Mouse (Mus musculus) embryonic facial prominence, embryonic 15.5 days (tissue): Measurements from ENCODE around the gene Pidd1. TPM values are rescaled to one million over a fixed set of nuclear protein-coding genes. Genes with fewer than 3 reads are reported as not detected.
"Not testable (repeated sequence)": the region's sequence is repeated elsewhere in the genome, so short reads cannot be mapped to it uniquely, and the experiment has no call there.

Experiments used
- ATAC-seq: fragments of 200-750 bp; cut with Nextera tagmentation; 2 replicates; pipeline ENCODE4 v1.8.0; 2017; ENCODE audit warnings: low read depth, moderate TSS enrichment; ENCODE audit not compliant: insufficient number of reproducible peaks, low FRiP score, low TSS enrichment
- H3K27ac ChIP-seq: fragments of 300-500 bp; sonication (generic); replicated peaks from 2 replicates; pipeline ENCODE4 v1.5.1; 2015; ENCODE audit warnings: mild to moderate bottlenecking, inconsistent platforms
- H3K27me3 ChIP-seq: fragments of 300-500 bp; sonication (generic); 2 replicates; pipeline ENCODE4 v1.6.1; 2015; ENCODE audit warnings: inconsistent platforms
- H3K36me3 ChIP-seq: fragments of 300-500 bp; sonication (generic); 2 replicates; pipeline ENCODE4 v1.6.1; 2015; ENCODE audit warnings: mild to moderate bottlenecking, inconsistent platforms
- H3K4me1 ChIP-seq: fragments of 300-500 bp; sonication (generic); 2 replicates; pipeline ENCODE4 v1.6.1; 2015; ENCODE audit warnings: inconsistent platforms
- H3K4me2 ChIP-seq: fragments of 300-500 bp; sonication (generic); replicated peaks from 2 replicates; pipeline ENCODE4 v1.6.1; 2015; ENCODE audit warnings: mild to moderate bottlenecking, inconsistent platforms
- H3K4me3 ChIP-seq: fragments of 300-500 bp; sonication (generic); replicated peaks from 2 replicates; pipeline ENCODE4 v1.5.1; 2015; ENCODE audit warnings: mild to moderate bottlenecking, inconsistent platforms
- H3K9ac ChIP-seq: fragments of 300-500 bp; sonication (generic); 2 replicates; pipeline ENCODE4 v1.6.1; 2015; ENCODE audit warnings: inconsistent platforms
- H3K9me3 ChIP-seq: fragments of 300-500 bp; sonication (generic); replicated peaks from 2 replicates; pipeline ENCODE4 v1.6.1; 2016; ENCODE audit warnings: inconsistent platforms
- WGBS: fragments of 180-500 bp; shearing (Covaris S2); methylation state at CpG from one replicate; pipeline ENCODE4 v1.1.7; 2015; 5-methylcytosine and 5-hydroxymethylcytosine counted together
- polyA plus RNA-seq: library from polyadenylated mRNA; unstranded; fragments of >200 nt; fragmentation: Nextera tagmentation; extraction: Ambion mirVana; gene quantifications from 2 replicates; pipeline ENCODE4 v1.2.1, GENCODE M21; 2015

Gene Pidd1
- polyA plus RNA-seq, 1 experiment from 2014 or later, result 14.7 TPM

DNA sequence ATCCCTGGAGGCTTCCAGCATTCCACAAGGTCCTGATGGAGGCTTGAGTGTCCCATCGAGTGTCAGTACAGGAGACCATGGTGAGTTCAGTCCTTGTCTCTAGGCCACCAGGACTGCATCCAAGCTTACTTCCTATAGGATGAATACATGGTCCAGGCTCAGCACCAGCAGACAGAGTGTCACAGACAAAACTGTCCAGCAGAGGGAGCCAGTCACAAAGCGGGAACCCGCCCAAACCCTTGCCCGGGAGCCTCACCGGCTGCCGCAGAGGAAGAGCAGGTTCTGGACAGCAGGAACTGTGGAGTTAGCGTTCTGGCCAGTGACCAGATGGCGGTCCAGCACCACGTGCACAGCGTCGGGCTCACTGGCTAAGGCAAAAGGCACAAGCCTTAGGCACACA, 35.0 kb downstream of the Pidd1 start:
- H3K36me3 ChIP-seq, result peaks cover 38% of the 10 kb centered on the region
- ATAC-seq, result peak; percentile 75; the same call in 1 of the 2 replicates
- WGBS, result 16% methylated on average over 11 of the region's 11 CpGs
- no peak overlapping the region for H3K27ac ChIP-seq
- H3K4me3 ChIP-seq, result no peak overlapping the region
- H3K4me1 ChIP-seq, result peaks cover 10% of the 10 kb centered on the region
- no peaks in the 10 kb centered on the region for H3K9me3 ChIP-seq
- H3K4me2 ChIP-seq, result no peak overlapping the region
- no peak overlapping the region for H3K9ac ChIP-seq
- no peaks in the 10 kb centered on the region for H3K27me3 ChIP-seq

DNA sequence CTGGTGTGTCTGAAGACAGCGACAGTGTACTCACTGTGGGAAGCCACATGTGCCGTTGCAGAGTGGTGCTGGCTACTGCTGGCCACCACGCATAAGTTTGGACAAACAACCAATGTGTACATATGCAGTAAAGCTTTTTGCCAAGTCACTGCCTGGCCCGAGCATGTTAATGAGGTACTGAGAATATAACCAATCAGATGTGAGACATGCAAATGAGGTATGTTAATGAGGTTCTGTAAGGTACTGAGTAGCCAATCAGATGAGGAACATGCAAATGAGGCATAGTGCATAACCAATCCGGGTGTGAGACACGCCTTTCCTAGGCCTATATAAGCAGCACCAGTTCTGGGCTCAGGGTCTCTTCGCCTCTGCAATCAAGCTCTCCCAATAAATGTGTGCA, 36.2 kb downstream of the Pidd1 start:
- not testable (repeated sequence) for H3K9me3 ChIP-seq, ATAC-seq, H3K4me1 ChIP-seq, H3K4me3 ChIP-seq, H3K27me3 ChIP-seq, H3K27ac ChIP-seq, H3K9ac ChIP-seq, H3K4me2 ChIP-seq
- H3K36me3 ChIP-seq, result peaks cover 45% of the 10 kb centered on the region
- WGBS, result 99% methylated on average over 7 of the region's 7 CpGs

DNA sequence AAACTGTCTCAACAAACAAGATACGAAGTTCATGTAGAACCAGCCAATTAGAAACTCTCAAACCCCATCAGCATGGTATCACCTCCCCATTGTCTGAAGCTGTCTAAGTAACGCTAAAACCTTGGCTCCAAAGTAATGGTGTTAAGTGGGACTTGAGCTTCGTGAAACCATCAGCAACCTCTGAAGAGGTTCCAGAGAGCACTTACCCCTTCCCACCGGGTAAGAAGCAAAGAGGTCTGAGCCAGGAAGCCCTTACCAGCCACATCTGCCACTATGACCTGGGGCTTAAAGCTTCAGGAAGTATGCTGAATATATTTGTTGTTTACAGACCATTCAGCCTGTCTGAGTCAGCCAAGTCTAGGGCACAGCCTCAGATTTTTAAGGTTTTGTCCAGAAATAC, 38.4 kb downstream of the Pidd1 start:
- Histone ChIP-seq H3K27me3 (no peaks in the 10 kb centered on the region), H3K4me2 (no peak overlapping the region), H3K4me1 (no peaks in the 10 kb centered on the region), H3K4me3 (no peak overlapping the region), H3K9me3 (no peaks in the 10 kb centered on the region), H3K27ac (no peak overlapping the region), H3K9ac (no peak overlapping the region), H3K36me3 (peaks cover 55% of the 10 kb centered on the region)
- WGBS, result 81% methylated on average over 4 of the region's 4 CpGs
- ATAC-seq, result no peak

DNA sequence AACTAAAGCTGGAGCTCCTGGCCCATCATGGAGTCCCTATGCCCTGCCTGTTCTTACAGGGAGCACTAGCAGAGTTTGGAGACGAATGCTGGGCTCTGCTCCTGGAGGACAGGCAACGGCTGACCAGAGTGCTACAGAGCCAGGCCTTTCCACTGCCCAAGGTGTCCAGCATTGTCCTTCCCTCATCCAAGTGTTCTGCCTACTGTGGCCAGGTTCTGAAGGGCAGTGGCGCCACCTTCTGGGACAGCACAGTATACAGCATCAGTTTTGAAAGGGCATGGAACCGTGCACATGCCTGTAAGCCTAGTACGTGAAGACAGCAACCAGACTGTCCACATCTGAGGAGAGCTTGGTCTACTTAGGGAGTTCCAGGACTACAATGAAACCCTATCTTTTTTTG, 40.5 kb downstream of the Pidd1 start:
- Histone ChIP-seq H3K36me3 (peaks cover 56% of the 10 kb centered on the region), H3K4me3 (no peak overlapping the region), H3K27me3 (no peaks in the 10 kb centered on the region), H3K9ac (no peak overlapping the region), H3K4me2 (no peak overlapping the region), H3K4me1 (no peaks in the 10 kb centered on the region), H3K27ac (no peak overlapping the region), H3K9me3 (no peaks in the 10 kb centered on the region)
- WGBS, result 51% methylated on average over 5 of the region's 5 CpGs
- peak; percentile 34; the same call in 1 of the 2 replicates for ATAC-seq

DNA sequence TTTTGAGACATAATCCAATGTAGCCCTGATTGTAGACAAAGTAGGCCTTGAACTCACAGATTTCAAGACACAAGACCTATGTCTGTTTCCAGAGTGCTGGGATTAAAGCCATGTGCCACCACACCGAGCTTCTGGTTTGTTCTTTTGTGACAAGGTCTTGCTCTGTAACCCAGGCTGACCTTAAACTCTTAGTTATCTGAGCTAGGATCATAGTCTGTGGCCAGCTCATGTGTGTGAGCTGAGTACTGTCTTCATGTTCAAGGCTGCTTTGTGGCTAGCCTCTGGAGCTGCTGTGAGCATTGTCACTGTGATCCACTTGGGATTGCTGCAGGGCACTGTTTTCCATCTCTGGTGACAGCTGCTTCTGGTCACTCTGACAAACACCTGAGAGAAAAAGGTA, 48.5 kb downstream of the Pidd1 start:
- no peak for ATAC-seq
- no peak overlapping the region for H3K27ac ChIP-seq
- H3K27me3 ChIP-seq, result no peaks in the 10 kb centered on the region
- WGBS, result 59% methylated on average over 1 of the region's 1 CpGs
- H3K9ac ChIP-seq, result no peak overlapping the region
- H3K4me1 ChIP-seq, result peaks cover 12% of the 10 kb centered on the region
- H3K4me2 ChIP-seq, result no peak overlapping the region
- H3K4me3 ChIP-seq, result no peak overlapping the region
- peaks cover 35% of the 10 kb centered on the region for H3K36me3 ChIP-seq
- no peaks in the 10 kb centered on the region for H3K9me3 ChIP-seq

DNA sequence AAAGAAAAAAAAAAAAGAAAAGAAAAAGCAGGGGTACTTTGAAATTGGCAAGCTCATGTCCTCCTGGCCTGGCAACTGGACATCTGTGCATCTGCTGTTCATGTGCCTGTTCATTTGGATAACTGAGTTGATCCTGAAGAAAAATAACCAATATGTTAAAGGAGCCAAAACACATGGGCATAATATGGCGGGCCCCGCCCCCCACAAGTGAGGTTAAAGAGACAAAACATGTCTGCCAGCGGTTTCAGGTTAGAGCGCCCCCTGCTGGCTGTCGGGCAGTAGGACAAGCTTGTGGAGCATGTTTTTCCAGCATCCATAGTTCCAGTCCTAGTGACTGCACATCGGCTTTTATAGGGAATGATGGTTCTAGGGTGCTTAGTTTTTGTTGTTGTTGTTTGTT, 49.1 kb downstream of the Pidd1 start:
- H3K27ac ChIP-seq, result no peak overlapping the region
- H3K4me1 ChIP-seq, result peaks cover 12% of the 10 kb centered on the region
- no peak overlapping the region for H3K4me2 ChIP-seq
- H3K9me3 ChIP-seq, result no peaks in the 10 kb centered on the region
- WGBS, result 18% methylated on average over 6 of the region's 6 CpGs
- H3K27me3 ChIP-seq, result no peaks in the 10 kb centered on the region
- no peak overlapping the region for H3K4me3 ChIP-seq
- H3K9ac ChIP-seq, result no peak overlapping the region
- H3K36me3 ChIP-seq, result peaks cover 30% of the 10 kb centered on the region
- no peak for ATAC-seq

DNA sequence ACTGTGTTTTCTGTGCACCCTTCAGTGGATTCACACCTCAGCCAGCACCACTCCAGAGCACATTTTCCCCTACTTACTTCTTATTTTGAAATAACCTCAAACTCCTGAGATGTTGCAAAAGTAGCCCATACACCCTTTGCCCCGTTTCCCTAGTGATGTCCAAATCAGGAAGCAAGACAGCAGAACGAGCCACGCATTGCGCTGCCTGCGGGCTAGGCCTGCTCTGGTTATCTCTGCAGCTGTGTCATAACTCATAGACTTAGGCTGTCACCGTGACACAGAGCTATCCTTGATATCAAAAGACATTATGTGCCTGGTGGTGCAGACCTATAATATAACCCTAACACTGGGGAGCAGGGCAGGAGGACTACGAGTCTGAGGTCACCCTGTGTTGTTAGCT, 49.7 kb downstream of the Pidd1 start:
- Histone ChIP-seq H3K4me3 (no peak overlapping the region), H3K27ac (no peak overlapping the region), H3K9ac (no peak overlapping the region), H3K9me3 (no peaks in the 10 kb centered on the region), H3K4me1 (peaks cover 12% of the 10 kb centered on the region), H3K4me2 (no peak overlapping the region), H3K27me3 (no peaks in the 10 kb centered on the region), H3K36me3 (peaks cover 24% of the 10 kb centered on the region)
- 83% methylated on average over 7 of the region's 7 CpGs for WGBS
- no peak for ATAC-seq

DNA sequence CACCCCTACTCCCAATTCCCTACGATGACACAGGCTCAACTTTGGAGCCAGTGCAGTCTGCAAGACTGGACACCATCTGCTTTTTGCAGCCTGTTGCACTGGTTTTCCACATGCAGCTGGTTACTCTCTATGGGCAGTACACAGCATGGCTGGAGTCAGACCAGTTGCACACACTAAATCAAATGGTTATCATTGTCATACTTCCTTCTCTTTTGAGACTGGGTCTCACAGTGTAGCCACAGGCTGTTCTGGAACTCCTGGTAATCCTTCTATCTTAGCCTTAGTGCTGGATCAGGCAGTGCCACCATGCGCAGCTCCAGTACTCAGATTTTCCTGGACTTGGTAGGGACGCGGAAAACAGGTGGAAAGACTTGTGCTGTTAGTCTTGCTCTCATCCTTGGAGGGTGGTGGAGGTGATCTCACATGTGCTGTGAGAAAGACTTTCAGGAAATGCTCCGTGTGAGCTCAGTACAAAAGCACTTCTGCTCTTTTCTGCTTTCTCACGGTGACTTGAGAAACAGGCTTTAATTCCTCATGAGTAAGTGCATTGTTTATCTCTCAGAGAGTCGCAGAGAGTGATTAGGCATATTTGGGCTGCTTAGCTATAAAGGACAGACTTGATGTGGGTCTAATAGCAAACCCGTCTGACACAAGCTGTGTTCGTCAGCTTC, 51.1 kb downstream of the Pidd1 start:
- H3K9ac ChIP-seq, result peak overlapping the region; percentile 68
- peak overlapping the region; percentile 94 for H3K4me2 ChIP-seq
- 31% methylated on average over 9 of the region's 9 CpGs for WGBS
- no peaks in the 10 kb centered on the region for H3K27me3 ChIP-seq
- H3K4me3 ChIP-seq, result peak overlapping the region; percentile 88
- H3K4me1 ChIP-seq, result peaks cover 12% of the 10 kb centered on the region
- no peaks in the 10 kb centered on the region for H3K9me3 ChIP-seq
- H3K36me3 ChIP-seq, result peaks cover 14% of the 10 kb centered on the region
- peak overlapping the region; percentile 75 for H3K27ac ChIP-seq
- ATAC-seq, result no peak

DNA sequence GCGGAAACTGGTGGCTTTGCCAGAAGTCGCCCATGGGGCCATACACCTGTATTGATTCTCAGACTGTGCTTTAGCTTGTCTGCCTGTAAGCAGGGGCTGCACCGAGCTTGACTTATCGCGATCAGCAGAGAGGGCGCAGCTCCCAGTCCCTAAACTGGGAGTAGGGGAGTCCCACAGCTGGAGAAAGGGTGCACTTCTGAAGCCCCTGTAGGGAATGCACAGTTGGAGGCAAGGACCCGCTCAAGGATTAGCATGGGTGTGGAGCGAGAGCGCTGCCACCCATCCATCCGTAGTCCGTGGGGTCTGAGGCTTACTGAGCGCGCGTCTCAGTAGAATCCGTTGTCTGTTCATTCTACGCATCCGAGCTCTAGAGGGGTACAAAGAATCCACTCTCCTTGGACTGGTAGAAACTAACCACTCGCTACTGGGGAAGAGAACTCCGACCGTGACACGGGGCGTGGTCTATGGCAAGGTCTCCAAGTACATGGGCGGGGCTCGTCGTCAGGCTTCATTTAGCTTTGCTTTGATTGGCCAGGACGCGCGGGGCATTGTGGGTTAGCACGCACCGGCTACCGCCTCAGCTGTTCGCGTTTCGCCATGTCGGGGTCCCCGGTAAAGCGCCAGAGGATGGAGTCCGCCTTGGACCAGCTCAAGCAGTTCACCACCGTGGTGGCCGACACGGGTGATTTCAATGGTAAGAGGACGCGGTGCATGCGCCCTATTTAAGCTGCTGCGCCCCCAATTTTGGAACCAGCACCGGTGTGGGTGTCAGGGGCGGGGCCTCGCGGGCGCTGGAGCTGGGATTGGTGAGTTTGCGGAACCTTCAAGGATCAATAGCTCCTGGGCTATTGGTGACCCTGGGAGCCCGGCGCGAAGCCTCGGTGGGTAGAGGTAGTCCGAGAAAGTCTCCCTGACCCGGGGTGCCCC, 51.9 kb downstream of the Pidd1 start, which contains the start of gene Taldo1:
Gene Taldo1, plus strand, starts transcription at position 575 of the 927 bp plus-strand sequence.
- Histone ChIP-seq H3K4me3 (peak within 1 kb of the TSS; percentile 88), H3K27ac (peak within 1 kb of the TSS; percentile 75), H3K4me1 (peaks cover 12% of the 10 kb centered on the region), H3K27me3 (no peaks in the 10 kb centered on the region), H3K36me3 (peaks cover 12% of the 10 kb centered on the region), H3K9ac (peak within 1 kb of the TSS; percentile 68), H3K4me2 (peak within 1 kb of the TSS; percentile 94), H3K9me3 (no peaks in the 10 kb centered on the region)
- under 1% methylated on average over 57 of the region's 57 CpGs for WGBS
- peak; percentile 91 for ATAC-seq

DNA sequence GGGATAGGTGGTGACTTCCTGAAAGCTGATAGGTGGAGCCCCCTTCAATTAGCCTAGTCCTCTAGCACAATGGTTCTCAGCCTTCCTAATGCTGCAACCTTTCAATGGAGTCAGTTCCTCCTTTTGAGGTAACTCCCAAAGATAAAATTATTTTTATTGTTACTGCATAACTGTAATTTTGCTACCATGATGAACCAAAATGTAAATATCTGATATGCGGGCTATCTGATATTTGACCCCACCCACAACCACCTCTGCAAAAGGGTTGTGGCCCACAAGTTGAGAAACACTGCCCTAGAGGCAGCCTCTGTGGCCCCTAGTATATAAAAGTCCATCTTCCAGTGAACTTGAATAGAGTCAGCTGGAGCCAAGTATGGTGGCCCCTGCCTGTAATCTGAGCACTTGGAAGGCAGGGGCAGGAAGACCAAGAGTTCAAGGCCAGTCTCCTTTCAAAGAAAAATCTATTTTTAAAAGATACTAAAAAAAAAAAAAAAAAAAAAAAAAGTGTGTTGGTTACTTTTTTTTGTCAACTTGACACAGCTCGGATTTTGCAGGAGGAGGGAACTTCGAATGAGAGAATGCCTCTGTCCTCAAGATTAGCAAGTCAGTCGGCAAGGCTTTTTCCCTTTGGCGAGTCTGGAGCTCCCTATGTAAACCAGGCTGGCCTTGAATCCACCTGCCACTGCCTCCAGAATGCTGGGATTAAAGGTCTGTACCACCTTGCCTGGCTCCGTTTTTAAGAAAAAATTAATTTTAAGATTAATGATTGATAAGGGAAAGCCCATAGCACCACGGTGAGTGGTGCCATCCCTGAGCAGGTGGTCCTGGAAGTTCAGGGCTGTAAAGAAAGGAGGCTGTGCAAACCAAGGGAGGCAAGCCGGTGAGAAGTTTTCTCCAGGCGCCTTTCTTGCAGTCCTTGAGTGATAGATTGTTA, 53.2 kb downstream of the Pidd1 start:
- no peak overlapping the region for H3K4me2 ChIP-seq
- H3K27ac ChIP-seq, result no peak overlapping the region
- H3K36me3 ChIP-seq, result no peaks in the 10 kb centered on the region
- no peaks in the 10 kb centered on the region for H3K27me3 ChIP-seq
- WGBS, result 53% methylated on average over 9 of the region's 9 CpGs
- peaks cover 12% of the 10 kb centered on the region for H3K4me1 ChIP-seq
- no peak overlapping the region for H3K9ac ChIP-seq
- no peaks in the 10 kb centered on the region for H3K9me3 ChIP-seq
- no peak overlapping the region for H3K4me3 ChIP-seq
- ATAC-seq, result no peak
